In the genomic region with DNA sequence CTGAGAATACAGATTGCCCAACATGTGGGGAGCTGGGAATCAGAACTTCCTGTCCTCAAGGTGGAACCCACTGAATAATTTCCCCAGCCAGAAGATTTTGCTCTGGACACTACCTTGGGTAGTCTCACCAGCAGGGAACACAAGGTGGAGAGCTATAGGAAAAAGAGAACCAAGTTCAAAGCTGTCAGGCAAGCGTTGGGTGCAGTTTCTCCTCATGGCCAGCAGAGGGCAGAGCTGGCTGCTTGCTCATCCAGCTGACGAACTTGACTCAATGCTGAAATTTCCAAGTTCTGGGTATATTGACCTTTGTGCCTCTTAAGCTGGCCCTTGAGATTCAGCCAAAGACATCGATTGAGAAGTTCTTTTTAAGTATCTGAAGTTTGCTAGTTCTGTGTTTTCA, we compare ENCODE assay signal across 8 mouse cellular contexts. TPM values are rescaled to one million over a fixed set of nuclear protein-coding genes. Genes with fewer than 3 reads are reported as not detected.
DNase-seq lines count a peak whose midpoint lies in the region; ATAC-seq lines count a peak whose summit lies in the region.
"Had no signal": no experiment of that assay in that cellular context is flagged by ENCODE, and none has a peak within 500 bp of the region (broad histone marks: within the 10 kb centered on the region; RNA-seq: fewer than 3 reads in every experiment).

No protein-coding gene starts in this region.

- 7% methylated on average over 3 of the region's 3 CpGs for WGBS in liver, embryonic 12.5 days (ENCODE audit: insufficient replicate concordance)
- 13% methylated on average over 3 of the region's 3 CpGs for WGBS in limb, embryonic 10.5 days

- DNase-seq in liver: peak; percentile 33
- DNase-seq in MN1 (ENCODE audit: low spot score): peak; percentile 55
- peak; percentile 89 for DNase-seq in brain, adult 2 months (ENCODE audit: low read depth, low spot score)
- peak; percentile 78 for DNase-seq in limb, embryonic 10.5 days (ENCODE audit: low spot score)
- peak; percentile 54 for DNase-seq in right cerebral cortex, postnatal 14 days

- H3K4me1 ChIP-seq in liver, embryonic 12.5 days: no peaks in the 10 kb centered on the region
- H3K4me1 ChIP-seq in limb, embryonic 10.5 days: peaks cover 30% of the 10 kb centered on the region

- H3K9ac ChIP-seq in liver, embryonic 12.5 days: no peak overlapping the region
- H3K9ac ChIP-seq: neural tube, embryonic 12.5 days had no signal

- H3K27me3 ChIP-seq in liver, embryonic 12.5 days (replicated peaks): peaks cover 18% of the 10 kb centered on the region
- peaks cover 13% of the 10 kb centered on the region for H3K27me3 ChIP-seq in limb, embryonic 10.5 days (ENCODE audit: low read depth, poor library complexity, severe bottlenecking)

- ATAC-seq in liver, embryonic 12.5 days: no peak
- ATAC-seq in erythroblast, adult 5-6 weeks (replicated peaks; ENCODE audit: low FRiP score, poor library complexity, severe bottlenecking): peak; percentile 71

- H3K36me3 ChIP-seq in liver, embryonic 12.5 days: no peaks in the 10 kb centered on the region
- H3K36me3 ChIP-seq in limb, embryonic 10.5 days: no peaks in the 10 kb centered on the region
- H3K36me3 ChIP-seq: neural tube, embryonic 12.5 days had no signal

- no peak overlapping the region for H3K4me2 ChIP-seq in liver, embryonic 12.5 days
- H3K4me2 ChIP-seq: neural tube, embryonic 12.5 days had no signal

- no peaks in the 10 kb centered on the region for H3K9me3 ChIP-seq in liver, embryonic 12.5 days (replicated peaks)
- H3K9me3 ChIP-seq in limb, embryonic 10.5 days (replicated peaks): no peaks in the 10 kb centered on the region
- H3K9me3 ChIP-seq: neural tube, embryonic 12.5 days had no signal

- no peak overlapping the region for H3K4me3 ChIP-seq in liver, embryonic 12.5 days
- H3K4me3 ChIP-seq in limb, embryonic 10.5 days: no peak overlapping the region
- H3K4me3 ChIP-seq: neural tube, embryonic 12.5 days had no signal

- H3K27ac ChIP-seq in liver, embryonic 12.5 days: no peak overlapping the region
- H3K27ac ChIP-seq in limb, embryonic 10.5 days: no peak overlapping the region
- H3K27ac ChIP-seq: neural tube, embryonic 12.5 days had no signal

RNA-seq across cellular contexts. Expression of a gene that starts 18.7 kb away (rescaled TPM):
- 0.18 TPM in 1 of 2 replicates, not detected in the other for polyA plus RNA-seq in liver, embryonic 12.5 days (2016; fragmentation: Nextera tagmentation; extraction: Ambion mirVana)
- total RNA-seq in erythroblast, adult 5-6 weeks (2015; ENCODE audit: low replicate concordance): not detected in 2 replicates
- total RNA-seq in erythroblast, adult 5-6 weeks (2017; ENCODE audit: low replicate concordance): not detected in 2 replicates
- polyA plus RNA-seq in limb, embryonic 10.5 days (2016; fragmentation: Nextera tagmentation; extraction: Ambion mirVana): 8.1 and 8.3 TPM in 2 replicates

RNA-seq across cellular contexts. Expression of a gene that starts 59.2 kb away (rescaled TPM):
- polyA plus RNA-seq in liver, embryonic 12.5 days (2016; fragmentation: Nextera tagmentation; extraction: Ambion mirVana): 4.7 and 6.1 TPM in 2 replicates
- 0.77 and 2.5 TPM in 2 replicates for total RNA-seq in erythroblast, adult 5-6 weeks (2015; ENCODE audit: low replicate concordance)
- total RNA-seq in erythroblast, adult 5-6 weeks (2017; ENCODE audit: low replicate concordance): 1.5 and 4.2 TPM in 2 replicates
- 16.2 and 17.0 TPM in 2 replicates for polyA plus RNA-seq in limb, embryonic 10.5 days (2016; fragmentation: Nextera tagmentation; extraction: Ambion mirVana)

Comparison
In these comparisons a context has a peak if more than half of its experiments do, and no peak if none do; other contexts are left out.
1. DNase-seq: peak in every context shown above with its lines; median percentile 89 in brain, adult 2 months; 78 in limb, embryonic 10.5 days; 55 in MN1; 54 in right cerebral cortex, postnatal 14 days; 33 in liver.